Mouse (Mus musculus) heart, postnatal 0 days (tissue): ENCODE results near the gene Oasl1. TPM values are rescaled to one million over a fixed set of nuclear protein-coding genes. Genes with fewer than 3 reads are reported as not detected.
A peak's percentile ranks its signal among the peaks of the same experiment; 100 is the strongest.

Source experiments
- ATAC-seq: fragments of 200-750 bp; cut with Nextera tagmentation; 2 replicates; pipeline ENCODE4 v1.8.0; 2017; ENCODE audit warnings: low read depth, moderate number of reproducible peaks, moderate library complexity; ENCODE audit not compliant: insufficient read depth
- DNase-seq: peaks from one replicate; pipeline ENCODE4 v3.0.0-alpha.2; 2016; ENCODE audit warnings: low spot score
- H3K27ac ChIP-seq: fragments of 300-500 bp; sonication (generic); 2 replicates; pipeline ENCODE4 v1.5.1; 2014; ENCODE audit warnings: low read depth, mild to moderate bottlenecking
- H3K27me3 ChIP-seq: fragments of 300-500 bp; sonication (generic); 2 replicates; pipeline ENCODE4 v1.6.1; 2014; ENCODE audit warnings: low read length, mixed read lengths; ENCODE audit not compliant: control insufficient read depth, insufficient read depth
- H3K36me3 ChIP-seq: fragments of 300-500 bp; sonication (generic); replicated peaks from 2 replicates; pipeline ENCODE4 v1.6.1; 2014; ENCODE audit warnings: low read length, mixed read lengths; ENCODE audit not compliant: control insufficient read depth, insufficient read depth
- H3K4me1 ChIP-seq: fragments of 300-500 bp; sonication (generic); 2 replicates; pipeline ENCODE4 v1.6.1; 2014; ENCODE audit warnings: antibody characterized with exemption; ENCODE audit not compliant: control insufficient read depth, insufficient read depth
- H3K4me2 ChIP-seq: fragments of 300-500 bp; sonication (generic); 2 replicates; pipeline ENCODE4 v1.6.1; 2014; ENCODE audit warnings: low read depth, mild to moderate bottlenecking, low read length, moderate library complexity
- H3K4me3 ChIP-seq: fragments of 300-500 bp; sonication (generic); 2 replicates; pipeline ENCODE4 v1.5.1; 2014; ENCODE audit warnings: low read depth, low read length
- H3K9ac ChIP-seq: fragments of 300-500 bp; sonication (generic); replicated peaks from 2 replicates; pipeline ENCODE4 v1.6.1; 2014; ENCODE audit warnings: low read depth, low read length, mixed read lengths
- H3K9me3 ChIP-seq: fragments of 300-500 bp; sonication (generic); replicated peaks from 2 replicates; pipeline ENCODE4 v1.6.1; 2016; ENCODE audit warnings: low read length; ENCODE audit not compliant: control insufficient read depth
- CTCF ChIP-seq: IDR thresholded peaks from 2 replicates; pipeline ENCODE4 v1.5.1; 2016; ENCODE audit warnings: antibody characterized with exemption, control low read depth, low read depth
- EP300 ChIP-seq: IDR thresholded peaks from 2 replicates; pipeline ENCODE4 v1.6.1; 2016; ENCODE audit warnings: antibody characterized with exemption, low read depth
- WGBS: fragments of 180-500 bp; shearing (Covaris S2); extraction: QIAGEN DNeasy Blood & Tissue Kit; methylation state at CpG from one replicate; pipeline ENCODE4 v1.1.7; 2014; 5-methylcytosine and 5-hydroxymethylcytosine counted together
- polyA plus RNA-seq: library from polyadenylated mRNA; unstranded; fragments of >200 nt; fragmentation: Nextera tagmentation; extraction: Ambion mirVana; gene quantifications from 2 replicates; pipeline ENCODE4 v1.2.1, GENCODE M21; 2015
- total RNA-seq: library from RNA; depleted of rRNA; stranded (reverse); fragments of >200 nt; gene quantifications from 2 replicates; pipeline ENCODE4 v1.2.3, GENCODE M21; 2014; ENCODE audit warnings: low replicate concordance

Oasl1 gene
- total and polyA plus RNA-seq, 2 experiments from 2014 or later, result 0.68 to 9.4 TPM

DNA sequence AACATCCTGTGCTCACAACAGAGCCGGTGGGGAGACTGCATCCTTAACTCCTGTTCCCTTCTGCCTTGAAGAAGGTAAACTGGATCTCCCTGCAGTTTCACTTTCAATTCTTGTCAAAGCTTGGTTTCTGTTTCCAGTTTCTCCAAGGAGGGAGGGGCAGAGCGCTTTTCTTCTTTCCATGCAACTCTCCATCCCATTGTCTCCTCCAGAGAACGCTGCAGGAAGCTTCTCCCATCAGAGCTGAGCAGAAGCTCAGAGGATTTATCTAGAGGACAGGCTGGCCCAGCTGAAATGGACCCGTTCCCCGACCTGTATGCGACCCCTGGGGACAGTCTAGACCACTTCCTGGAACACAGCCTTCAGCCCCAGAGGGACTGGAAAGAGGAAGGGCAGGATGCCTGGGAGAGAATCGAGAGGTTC, 25.7 kb upstream of the Oasl1 start:
- 7% methylated on average over 7 of the region's 7 CpGs for WGBS
- peak; percentile 67 for ATAC-seq
- Histone ChIP-seq H3K4me1 (no peaks in the 10 kb centered on the region), H3K9ac (peak overlapping the region; percentile 37; the same call in 1 of the 2 replicates), H3K9me3 (no peaks in the 10 kb centered on the region), H3K36me3 (no peaks in the 10 kb centered on the region), H3K27ac (peak overlapping the region; percentile 54), H3K4me2 (peak overlapping the region; percentile 56), H3K4me3 (peak overlapping the region; percentile 42), H3K27me3 (0 out of 2 replicates have a peak, but pooled peaks cover 3% of the 10 kb centered on the region)
- peak; percentile 64 for DNase-seq
- TF ChIP-seq EP300 (no peak), CTCF (no peak)

GRCm38 (mm10) chr5:114898857-114899256, 24.2 kb upstream of the Oasl1 start:
- no peak for ATAC-seq
- 69% methylated on average over 7 of the region's 7 CpGs for WGBS

DNA sequence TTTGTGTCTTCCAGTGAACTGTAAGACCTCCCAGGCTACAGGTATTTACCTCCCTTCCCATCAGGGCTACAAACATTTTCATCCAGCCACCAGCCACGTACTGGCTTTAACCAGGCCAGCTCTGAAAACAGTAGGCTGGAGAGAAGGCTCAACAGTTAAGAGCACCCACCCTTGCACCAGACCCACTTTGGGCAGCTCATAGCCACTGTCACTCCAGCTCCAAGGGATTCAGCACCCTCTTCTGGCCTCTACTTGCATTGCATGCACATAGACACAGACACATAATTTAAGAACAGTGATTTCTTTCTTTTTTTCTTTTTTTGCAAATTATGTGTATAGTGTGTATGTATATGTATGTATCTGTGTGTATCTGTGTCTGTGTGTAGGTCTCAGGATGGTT, 20.6 kb upstream of the Oasl1 start:
- Histone ChIP-seq H3K27ac (no peak overlapping the region), H3K4me2 (no peak overlapping the region), H3K4me1 (no peaks in the 10 kb centered on the region), H3K9ac (no peak overlapping the region), H3K27me3 (0 out of 2 replicates have a peak, but pooled peaks cover 3% of the 10 kb centered on the region), H3K9me3 (no peaks in the 10 kb centered on the region), H3K36me3 (0 out of 2 replicates have a peak, but pooled peaks cover 18% of the 10 kb centered on the region), H3K4me3 (no peak overlapping the region)
- DNase-seq, result peak; percentile 15
- TF ChIP-seq EP300 (no peak), CTCF (peak; percentile 80)
- 52% methylated on average over 1 of the region's 1 CpGs for WGBS
- 0 out of 2 replicates have a peak, but pooled peaks have one; percentile 36 for ATAC-seq

More at GRCm38 (mm10) chr5:114898857-114899256, 24.2 kb upstream of the Oasl1 start:
- Histone ChIP-seq H3K4me2 (peak overlapping the region; percentile 56), H3K36me3 (no peaks in the 10 kb centered on the region), H3K9ac (no peak overlapping the region), H3K27me3 (0 out of 2 replicates have a peak, but pooled peaks cover 3% of the 10 kb centered on the region), H3K27ac (no peak overlapping the region), H3K4me3 (0 out of 2 replicates have a peak overlapping the region, but pooled peaks have one; percentile 42), H3K9me3 (no peaks in the 10 kb centered on the region), H3K4me1 (no peaks in the 10 kb centered on the region)
- DNase-seq, result no peak
- TF ChIP-seq EP300, result no peak
- TF ChIP-seq CTCF, result no peak

DNA sequence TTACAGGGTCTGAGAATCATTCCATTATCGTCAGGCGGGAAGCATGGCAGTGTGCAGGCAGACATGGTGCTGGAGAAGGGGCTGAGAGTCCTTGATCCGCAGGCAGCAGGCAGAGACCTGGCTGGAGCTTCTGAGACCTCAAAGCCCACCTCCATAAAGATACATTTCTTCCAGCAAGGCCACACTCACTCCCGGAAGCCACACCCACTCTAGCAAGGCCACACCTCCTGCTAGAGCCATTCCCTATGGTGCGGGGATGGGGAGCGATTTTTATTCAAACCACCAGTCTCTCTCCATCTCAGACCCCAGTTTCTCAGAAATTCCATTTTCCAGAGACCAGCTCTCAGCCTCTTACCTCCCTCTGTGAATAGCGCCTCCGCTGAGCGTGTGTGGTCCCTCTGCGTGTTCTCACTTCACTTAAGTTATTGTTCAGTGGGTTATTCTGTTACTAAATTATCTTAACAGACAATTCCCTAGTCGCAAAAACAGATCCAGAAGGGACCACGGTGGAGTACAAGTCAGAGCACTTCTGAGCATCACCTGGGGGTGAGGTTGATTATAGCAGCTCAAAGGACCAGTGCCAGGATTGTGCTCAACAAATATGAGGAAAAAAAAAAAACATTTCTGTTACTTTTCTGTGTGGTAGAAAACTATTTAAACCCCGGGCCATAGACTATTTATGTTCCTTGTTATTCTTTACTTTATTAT, 14.3 kb upstream of the Oasl1 start:
- Histone ChIP-seq H3K9me3 (no peaks in the 10 kb centered on the region), H3K36me3 (0 out of 2 replicates have a peak, but pooled peaks cover 23% of the 10 kb centered on the region), H3K27ac (no peak overlapping the region), H3K4me2 (no peak overlapping the region), H3K27me3 (no peaks in the 10 kb centered on the region), H3K4me1 (no peaks in the 10 kb centered on the region), H3K4me3 (no peak overlapping the region), H3K9ac (no peak overlapping the region)
- ATAC-seq (no peak), DNase-seq (no peak)
- TF ChIP-seq CTCF, result no peak
- WGBS, result 53% methylated on average over 13 of the region's 13 CpGs

DNA sequence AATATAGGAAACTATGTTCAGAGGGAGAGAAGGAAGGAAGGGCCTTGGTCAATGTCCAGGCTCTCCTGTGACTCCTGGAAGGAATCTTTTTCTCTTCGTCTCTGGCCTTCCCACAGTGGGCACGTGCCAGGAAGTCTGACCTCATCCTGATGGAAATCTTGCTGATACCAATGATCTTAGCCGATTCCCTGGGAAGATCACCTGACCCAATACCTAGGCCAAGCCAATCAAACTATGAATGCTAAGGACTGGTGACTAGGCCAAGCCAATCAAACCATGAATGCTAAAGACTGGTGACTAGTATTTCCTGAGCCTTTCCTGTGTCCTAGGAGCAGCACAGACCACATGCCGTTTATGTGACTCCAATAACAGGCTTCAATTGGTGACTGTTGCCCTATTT, 9.4 kb upstream of the Oasl1 start:
- Histone ChIP-seq H3K4me3 (no peak overlapping the region), H3K36me3 (0 out of 2 replicates have a peak, but pooled peaks cover 5% of the 10 kb centered on the region), H3K9me3 (no peaks in the 10 kb centered on the region), H3K9ac (no peak overlapping the region), H3K27me3 (no peaks in the 10 kb centered on the region), H3K4me2 (no peak overlapping the region), H3K4me1 (no peaks in the 10 kb centered on the region), H3K27ac (no peak overlapping the region)
- DNase-seq (no peak), ATAC-seq (no peak)
- TF ChIP-seq CTCF (no peak), EP300 (no peak)
- 40% methylated on average over 4 of the region's 4 CpGs for WGBS
